Mouse (Mus musculus) 416B (cell line): ENCODE data around the gene Ddx60.
"Not testable (repeated sequence)": the region's sequence is repeated elsewhere in the genome, so short reads cannot be mapped to it uniquely, and the experiment has no call there.

ENCODE experiments used
- DNase-seq: peaks from one replicate; pipeline ENCODE4 v3.0.0; 2011; ENCODE audit warnings: low read depth

The Ddx60 gene

GRCm38 (mm10) chr8:61927777-61928494, at the start of gene Ddx60:
Gene Ddx60 (plus strand): TSS chr8:61928087.
- DNase-seq = peak; percentile 60

- DNase-seq = peak; percentile 52
Observed at GRCm38 (mm10) chr8:61894062-61894461, 33.8 kb upstream of the Ddx60 start.

GRCm38 (mm10) chr8:61896742-61897141, 31.1 kb upstream of the Ddx60 start:
- peak; percentile 10 for DNase-seq

- DNase-seq = no peak
Observed at GRCm38 (mm10) chr8:61897402-61897801, 30.5 kb upstream of the Ddx60 start.

GRCm38 (mm10) chr8:61901028-61901717, 26.7 kb upstream of the Ddx60 start:
- DNase-seq = no peak

GRCm38 (mm10) chr8:61902521-61902920, 25.4 kb upstream of the Ddx60 start, which contains the start of gene Palld:
Gene Palld (minus strand): TSS chr8:61902690.
- no peak for DNase-seq

- DNase-seq = peak; percentile 29
Observed at GRCm38 (mm10) chr8:61908303-61909215, 19.3 kb upstream of the Ddx60 start.

GRCm38 (mm10) chr8:61909313-61909712, 18.6 kb upstream of the Ddx60 start:
- no peak for DNase-seq

- no peak for DNase-seq
Observed at GRCm38 (mm10) chr8:61912817-61913216, 15.1 kb upstream of the Ddx60 start.

- DNase-seq = no peak
Observed at GRCm38 (mm10) chr8:61913957-61914356, 13.9 kb upstream of the Ddx60 start.

- no peak for DNase-seq
Observed at GRCm38 (mm10) chr8:61917287-61917686, 10.6 kb upstream of the Ddx60 start.

GRCm38 (mm10) chr8:61919145-61919788, 8.6 kb upstream of the Ddx60 start:
- DNase-seq = no peak

GRCm38 (mm10) chr8:61920389-61920788, 7.5 kb upstream of the Ddx60 start:
- DNase-seq = no peak

- no peak for DNase-seq
Observed at GRCm38 (mm10) chr8:61921454-61922054, 6.3 kb upstream of the Ddx60 start.

GRCm38 (mm10) chr8:61924518-61924917, 3.4 kb upstream of the Ddx60 start:
- no peak for DNase-seq

GRCm38 (mm10) chr8:61933243-61933642, 5.4 kb downstream of the Ddx60 start:
- no peak for DNase-seq

- DNase-seq = no peak
Observed at GRCm38 (mm10) chr8:61937576-61937975, 9.7 kb downstream of the Ddx60 start.

- DNase-seq = not testable (repeated sequence)
Observed at GRCm38 (mm10) chr8:61964591-61965375, 36.9 kb downstream of the Ddx60 start.

- DNase-seq = no peak
Observed at GRCm38 (mm10) chr8:61969581-61969980, 41.7 kb downstream of the Ddx60 start.

- DNase-seq = no peak
Observed at GRCm38 (mm10) chr8:61984941-61985340, 57.1 kb downstream of the Ddx60 start.
